Mouse (Mus musculus): ENCODE results near the gene Edem1.

GRCm38 (mm10) chr6:108858583-108858982 lies 30.1 kb downstream of the Edem1 start:
- TF ChIP-seq CTCF (IDR thresholded peaks at IDR 0.05; ENCODE audit: borderline replicate concordance, extremely low read depth, insufficient read depth, insufficient read length) (no peak), POLR2A (IDR thresholded peaks at IDR 0.05; ENCODE audit: borderline replicate concordance, extremely low read depth, insufficient read depth, insufficient read length, poor library complexity, severe bottlenecking) (no peak)
